Mouse (Mus musculus) CH12.LX (cell line): ENCODE data around the gene Olfr1264. TPM values are rescaled to one million over a fixed set of nuclear protein-coding genes. Genes with fewer than 3 reads are reported as not detected.

ENCODE experiments used
- DNase-seq: peaks from one replicate; pipeline ENCODE4 v3.0.0-alpha.2; 2013; ENCODE audit errors: extremely low read depth
- H3K27ac ChIP-seq: 2 replicates; pipeline ENCODE4 v1.5.1; 2012; ENCODE audit warnings: low read depth, mild to moderate bottlenecking, control low read depth, moderate library complexity; ENCODE audit not compliant: insufficient read depth
- H3K27me3 ChIP-seq: replicated peaks from 2 replicates; pipeline ENCODE3; 2012; ENCODE audit warnings: inconsistent platforms
- H3K36me3 ChIP-seq, 2 experiments: replicated peaks in 1 of 2; 2 replicates each; pipeline versions ENCODE3 to v1.6.1; 2012; ENCODE audit warnings: inconsistent platforms in 1 of 2, low read length in 1 of 2, mild to moderate bottlenecking in 1 of 2, mixed read lengths in 1 of 2, moderate library complexity in 1 of 2; ENCODE audit not compliant: control insufficient read depth in 1 of 2, insufficient read depth in 1 of 2
- H3K4me1 ChIP-seq, 2 experiments: 2 replicates each; pipeline ENCODE4 v1.6.1; 2012; ENCODE audit warnings: inconsistent platforms in 1 of 2, moderate library complexity in 1 of 2; ENCODE audit not compliant: insufficient read depth in 2 of 2, control insufficient read depth in 1 of 2
- H3K4me2 ChIP-seq: 2 replicates; pipeline ENCODE4 v1.6.1; 2012; ENCODE audit warnings: low read depth, mild to moderate bottlenecking, control low read depth; ENCODE audit not compliant: poor library complexity, insufficient read depth, severe bottlenecking
- H3K4me3 ChIP-seq, 3 experiments: fragments of 150-350 bp in 1 of 3; sonication (generic) in 1 of 3; replicated peaks in 1 of 3; 2 replicates each; pipeline versions ENCODE3 to v1.5.1; 2011 to 2012; ENCODE audit warnings: low read depth in 2 of 3, low read length in 2 of 3, mild to moderate bottlenecking in 2 of 3, moderate library complexity in 2 of 3, control low read depth in 1 of 3, improper control_type of control experiment in 1 of 3, inconsistent platforms in 1 of 3, mixed read lengths in 1 of 3; ENCODE audit not compliant: poor library complexity in 1 of 3
- H3K79me2 ChIP-seq: replicated peaks from 2 replicates; pipeline ENCODE4 v1.6.1; 2012; ENCODE audit warnings: mild to moderate bottlenecking, moderate library complexity; ENCODE audit not compliant: control insufficient read depth, poor library complexity, insufficient read depth, severe bottlenecking; ENCODE audit errors: extremely low read depth
- H3K9ac ChIP-seq: 2 replicates; pipeline ENCODE4 v1.6.1; 2012; ENCODE audit warnings: low read depth, mild to moderate bottlenecking, control low read depth, moderate library complexity; ENCODE audit not compliant: insufficient read depth
- H3K9me3 ChIP-seq: replicated peaks from 2 replicates; pipeline ENCODE3; 2012; ENCODE audit warnings: low read length, inconsistent platforms, mixed read lengths
- BHLHE40 ChIP-seq: IDR thresholded peaks from 2 replicates; pipeline ENCODE4 v1.6.1; 2011; ENCODE audit warnings: mild to moderate bottlenecking, low read depth, low read length, improper control_type of control experiment
- CHD1 ChIP-seq: IDR thresholded peaks from 2 replicates; pipeline ENCODE4 v1.6.1; 2012; ENCODE audit warnings: low read depth, low read length, improper control_type of control experiment, inconsistent platforms
- CHD2 ChIP-seq: IDR thresholded peaks from 2 replicates; pipeline ENCODE4 v1.6.1; 2011; ENCODE audit warnings: low read length, improper control_type of control experiment
- HCFC1 ChIP-seq: IDR thresholded peaks from 2 replicates; pipeline ENCODE4 v1.6.1; 2012; ENCODE audit warnings: low read depth, mild to moderate bottlenecking, inconsistent platforms, low read length, improper control_type of control experiment
- IRF4 ChIP-seq: IDR thresholded peaks from 2 replicates; pipeline ENCODE4 v1.6.1; 2014; ENCODE audit warnings: low read depth, mild to moderate bottlenecking, inconsistent platforms, low read length, improper control_type of control experiment
- KAT2A ChIP-seq: IDR thresholded peaks from 2 replicates; pipeline ENCODE4 v1.6.1; 2012; ENCODE audit warnings: low read length, improper control_type of control experiment, inconsistent platforms; ENCODE audit not compliant: insufficient replicate concordance
- MXI1 ChIP-seq: IDR thresholded peaks from 2 replicates; pipeline ENCODE4 v1.6.1; 2011; ENCODE audit warnings: mild to moderate bottlenecking, low read depth, low read length, improper control_type of control experiment
- NRF1 ChIP-seq: IDR thresholded peaks from 2 replicates; pipeline ENCODE4 v1.6.1; 2014; ENCODE audit warnings: low read depth, mild to moderate bottlenecking, inconsistent platforms, low read length, improper control_type of control experiment, moderate library complexity
- PAX5 ChIP-seq: IDR thresholded peaks from 2 replicates; pipeline ENCODE4 v1.6.1; 2012; ENCODE audit warnings: low read length, inconsistent platforms, mixed read lengths
- RAD21 ChIP-seq: IDR thresholded peaks from 2 replicates; pipeline ENCODE4 v1.6.1; 2011; ENCODE audit warnings: low read depth, mild to moderate bottlenecking, low read length, improper control_type of control experiment, moderate library complexity
- RCOR1 ChIP-seq: conservative IDR thresholded peaks from 2 replicates; pipeline ENCODE4 v1.6.1; 2012; ENCODE audit warnings: low read depth, mild to moderate bottlenecking, inconsistent platforms, low read length, improper control_type of control experiment
- SIN3A ChIP-seq: IDR thresholded peaks from 2 replicates; pipeline ENCODE4 v1.6.1; 2012; ENCODE audit warnings: low read length, improper control_type of control experiment, inconsistent platforms
- SMC3 ChIP-seq: IDR thresholded peaks from 2 replicates; pipeline ENCODE4 v1.6.1; 2011; ENCODE audit warnings: low read depth, low read length, improper control_type of control experiment
- TBP ChIP-seq: conservative IDR thresholded peaks from 2 replicates; pipeline ENCODE4 v1.6.1; 2011; ENCODE audit warnings: low read depth, low read length, improper control_type of control experiment
- TCF12 ChIP-seq: IDR thresholded peaks from 2 replicates; pipeline ENCODE4 v1.6.1; 2014; ENCODE audit warnings: low read depth, mild to moderate bottlenecking, inconsistent platforms, low read length, improper control_type of control experiment
- USF1 ChIP-seq: IDR thresholded peaks from 2 replicates; pipeline ENCODE4 v1.6.1; 2014; ENCODE audit warnings: low read depth, mild to moderate bottlenecking, inconsistent platforms, low read length, improper control_type of control experiment
- USF2 ChIP-seq: conservative IDR thresholded peaks from 2 replicates; pipeline ENCODE4 v1.6.1; 2011; ENCODE audit warnings: low read depth, low read length, improper control_type of control experiment
- ZC3H11A ChIP-seq: IDR thresholded peaks from 2 replicates; pipeline ENCODE4 v1.6.1; 2012; ENCODE audit warnings: low read depth, mild to moderate bottlenecking, inconsistent platforms, low read length, improper control_type of control experiment
- ZKSCAN1 ChIP-seq: IDR thresholded peaks from 2 replicates; pipeline ENCODE4 v1.6.1; 2012; ENCODE audit warnings: low read depth, inconsistent platforms, low read length, improper control_type of control experiment, borderline replicate concordance
- ZMIZ1 ChIP-seq: IDR thresholded peaks from 2 replicates; pipeline ENCODE4 v1.6.1; 2012; ENCODE audit warnings: low read depth, mild to moderate bottlenecking, inconsistent platforms, low read length, improper control_type of control experiment
- ZNF384 ChIP-seq: IDR thresholded peaks from 2 replicates; pipeline ENCODE4 v1.6.1; 2012; ENCODE audit warnings: low read depth, low read length, improper control_type of control experiment, inconsistent platforms
- dilution Hi-C: fragments of 300-500 bp; cut with MboI; formaldehyde crosslinking; loops from 2 replicates; pipeline ENCODE4 v1.14.3; 2020; ENCODE audit warnings: low sequenced_read_pairs; ENCODE audit not compliant: extremely low pct_unique_long_range_greater_than_20kb, extremely low pct_ligation_motif_present
- in situ Hi-C: fragments of 300-500 bp; cut with MboI; formaldehyde crosslinking; loops from 3 replicates; pipeline ENCODE4 v1.14.3; 2019; ENCODE audit warnings: low sequenced_read_pairs, low pct_ligation_motif_present, low pct_unique_long_range_greater_than_20kb, mixed read lengths
- polyA plus RNA-seq: library from polyadenylated mRNA; unstranded; fragments of >175 nt; gene quantifications from 2 replicates; pipeline ENCODE4 v1.2.1, GENCODE M21; 2012; ENCODE audit warnings: low read depth; ENCODE audit not compliant: insufficient read length
- total RNA-seq, 2 experiments: library from RNA; depleted of rRNA; stranded (reverse); fragments of 300-350 nt in 1 of 2; fragments of >200 nt in 1 of 2; gene quantifications; 2 replicates each; pipeline ENCODE4 v1.2.3; 2012 to 2014

The Olfr1264 gene
- total RNA-seq (2012; rRNA removed) (not detected in 2 replicates), total RNA-seq (2014; rRNA removed) (not detected in 2 replicates), polyA plus RNA-seq (not detected in 2 replicates)

GRCm38 (mm10) chr2:90025477-90025876, at the start of gene Olfr1264:
TSS of gene Olfr1264 (minus strand) at chr2:90025577.
- no peak for DNase-seq
- no peak within 1 kb of the TSS for H3K27ac ChIP-seq
- in situ Hi-C loops (no loop called here), dilution Hi-C loops (no loop called here)
- H3K36me3 ChIP-seq: no peaks in the 10 kb centered on the region
- H3K27me3 ChIP-seq: no peaks in the 10 kb centered on the region
- H3K9me3 ChIP-seq: no peaks in the 10 kb centered on the region
- H3K4me1 ChIP-seq: peaks cover 0 to 7% of the 10 kb centered on the region in 2 experiments; a peak in 1 of 4 replicates
- H3K4me3 ChIP-seq: no peak within 1 kb of the TSS
- TF ChIP-seq MXI1: no peak
- no peak for TF ChIP-seq USF2
- no peak for TF ChIP-seq ZMIZ1
- TF ChIP-seq ZNF384: no peak
- H3K79me2 ChIP-seq: no peaks in the 10 kb centered on the region
- H3K4me2 ChIP-seq: no peak within 1 kb of the TSS
- no peak within 1 kb of the TSS for H3K9ac ChIP-seq

- H3K4me1 ChIP-seq: no peaks in the 10 kb centered on the region
- TF ChIP-seq ZKSCAN1 (no peak), NRF1 (no peak), RAD21 (no peak), BHLHE40 (no peak), SMC3 (no peak), HCFC1 (no peak), IRF4 (no peak), PAX5 (no peak)
- no peaks in the 10 kb centered on the region for H3K9me3 ChIP-seq
- H3K36me3 ChIP-seq: no peaks in the 10 kb centered on the region
- no peak overlapping the region for H3K9ac ChIP-seq
- peaks cover 12% of the 10 kb centered on the region for H3K27me3 ChIP-seq
- no peak overlapping the region for H3K4me3 ChIP-seq
- DNase-seq: no peak
- dilution Hi-C loops: no loop called here
- H3K27ac ChIP-seq: no peak overlapping the region
- in situ Hi-C loops: no loop called here
- no peak overlapping the region for H3K4me2 ChIP-seq
- no peaks in the 10 kb centered on the region for H3K79me2 ChIP-seq
These were observed 44.7 kb upstream of the Olfr1264 start for GRCm38 (mm10) chr2:90070065-90070464.

- peaks cover 6% of the 10 kb centered on the region for H3K27me3 ChIP-seq
- H3K36me3 ChIP-seq: no peaks in the 10 kb centered on the region
- H3K79me2 ChIP-seq: no peaks in the 10 kb centered on the region
- no peaks in the 10 kb centered on the region for H3K9me3 ChIP-seq
- no peaks in the 10 kb centered on the region for H3K4me1 ChIP-seq
- no peak within 1 kb of the TSS for H3K27ac ChIP-seq
- H3K9ac ChIP-seq: no peak within 1 kb of the TSS
- in situ Hi-C loops (no loop called here), dilution Hi-C loops (no loop called here)
- no peak within 1 kb of the TSS for H3K4me2 ChIP-seq
- TF ChIP-seq RCOR1 (no peak), CHD1 (no peak), PAX5 (no peak), RAD21 (no peak), BHLHE40 (no peak), SIN3A (no peak), ZC3H11A (no peak), TBP (no peak), USF1 (no peak), ZMIZ1 (no peak), CHD2 (no peak), USF2 (no peak), KAT2A (no peak), TCF12 (no peak)
- DNase-seq: no peak
- H3K4me3 ChIP-seq: no peak within 1 kb of the TSS
These were observed 38.1 kb upstream of the Olfr1264 start, which contains the start of gene Olfr140 for GRCm38 (mm10) chr2:90063494-90063893. TSS of gene Olfr140 (minus strand) at chr2:90063594.
